Mouse (Mus musculus) embryonic facial prominence, embryonic 12.5 days (tissue): ENCODE results near the gene Tnk2. TPM values are rescaled to one million over a fixed set of nuclear protein-coding genes. Genes with fewer than 3 reads are reported as not detected.
"Not testable (repeated sequence)": the region's sequence is repeated elsewhere in the genome, so short reads cannot be mapped to it uniquely, and the experiment has no call there.

ENCODE experiments used
- ATAC-seq: fragments of 200-750 bp; cut with Nextera tagmentation; 2 replicates; pipeline ENCODE4 v1.8.0; 2017; ENCODE audit not compliant: insufficient number of reproducible peaks, insufficient read depth, low FRiP score, low TSS enrichment
- H3K27ac ChIP-seq: fragments of 300-500 bp; sonication (generic); 2 replicates; pipeline ENCODE4 v1.5.1; 2016; ENCODE audit warnings: mild to moderate bottlenecking
- H3K27me3 ChIP-seq: fragments of 300-500 bp; sonication (generic); 2 replicates; pipeline ENCODE4 v1.6.1; 2016; ENCODE audit warnings: mild to moderate bottlenecking, moderate library complexity
- H3K36me3 ChIP-seq: fragments of 300-500 bp; sonication (generic); 2 replicates; pipeline ENCODE4 v1.6.1; 2016; ENCODE audit warnings: mild to moderate bottlenecking
- H3K4me1 ChIP-seq: fragments of 300-500 bp; sonication (generic); 2 replicates; pipeline ENCODE4 v1.6.1; 2016
- H3K4me2 ChIP-seq: fragments of 300-500 bp; sonication (generic); replicated peaks from 2 replicates; pipeline ENCODE4 v1.6.1; 2016; ENCODE audit warnings: mild to moderate bottlenecking, moderate library complexity
- H3K4me3 ChIP-seq: fragments of 300-500 bp; sonication (generic); 2 replicates; pipeline ENCODE4 v1.5.1; 2016; ENCODE audit warnings: mild to moderate bottlenecking
- H3K9ac ChIP-seq: fragments of 300-500 bp; sonication (generic); 2 replicates; pipeline ENCODE4 v1.6.1; 2016; ENCODE audit warnings: mild to moderate bottlenecking, moderate library complexity
- H3K9me3 ChIP-seq: fragments of 300-500 bp; sonication (generic); 2 replicates; pipeline ENCODE4 v1.6.1; 2016; ENCODE audit warnings: mild to moderate bottlenecking, moderate library complexity
- WGBS: fragments of 180-500 bp; shearing (Covaris S2); methylation state at CpG from one replicate; pipeline ENCODE4 v1.1.7; 2016; 5-methylcytosine and 5-hydroxymethylcytosine counted together
- polyA plus RNA-seq: library from polyadenylated mRNA; unstranded; fragments of >200 nt; fragmentation: Nextera tagmentation; extraction: Ambion mirVana; gene quantifications from 2 replicates; pipeline ENCODE4 v1.2.1, GENCODE M21; 2016

The Tnk2 gene
- polyA plus RNA-seq, 1 experiment from 2014 or later: 13.8 TPM

DNA sequence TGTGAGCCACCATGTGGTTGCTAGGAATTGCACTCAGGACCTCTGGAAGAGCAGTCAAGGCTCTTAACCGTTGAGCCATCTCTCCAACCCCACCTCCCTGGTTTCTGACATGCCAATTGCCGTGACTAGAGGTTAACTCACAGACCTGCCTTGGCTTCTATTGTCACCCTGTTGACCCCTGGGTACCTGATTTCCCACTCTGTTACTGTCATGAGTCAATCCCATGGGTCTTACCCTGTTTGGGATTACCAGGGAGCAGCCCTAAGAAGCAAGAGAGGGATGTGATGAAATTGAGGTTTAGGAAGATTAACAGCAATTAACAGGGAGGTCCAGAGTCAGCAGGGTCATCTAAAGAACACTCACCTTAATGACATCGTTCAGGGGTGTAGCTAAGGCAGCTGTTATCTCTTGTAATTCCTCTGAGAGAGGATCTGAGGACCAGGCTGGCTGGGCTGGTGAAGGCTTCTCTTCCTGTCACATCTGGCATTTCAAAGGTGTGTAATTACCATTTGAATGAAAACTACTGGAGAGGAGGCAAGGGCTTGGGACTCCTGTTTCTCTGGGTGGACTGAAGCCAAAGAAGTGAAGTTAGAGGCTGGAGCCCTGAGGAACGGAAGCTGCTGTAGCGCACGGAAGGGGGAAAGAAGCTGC lies 6.7 kb upstream of the Tnk2 start:
- no peaks in the 10 kb centered on the region for H3K36me3 ChIP-seq
- H3K4me1 ChIP-seq: no peaks in the 10 kb centered on the region
- no peak overlapping the region for H3K9ac ChIP-seq
- no peak overlapping the region for H3K4me3 ChIP-seq
- no peaks in the 10 kb centered on the region for H3K27me3 ChIP-seq
- no peak overlapping the region for H3K4me2 ChIP-seq
- no peaks in the 10 kb centered on the region for H3K9me3 ChIP-seq
- ATAC-seq: no peak
- no peak overlapping the region for H3K27ac ChIP-seq
- 34% methylated on average over 6 of the region's 6 CpGs for WGBS

DNA sequence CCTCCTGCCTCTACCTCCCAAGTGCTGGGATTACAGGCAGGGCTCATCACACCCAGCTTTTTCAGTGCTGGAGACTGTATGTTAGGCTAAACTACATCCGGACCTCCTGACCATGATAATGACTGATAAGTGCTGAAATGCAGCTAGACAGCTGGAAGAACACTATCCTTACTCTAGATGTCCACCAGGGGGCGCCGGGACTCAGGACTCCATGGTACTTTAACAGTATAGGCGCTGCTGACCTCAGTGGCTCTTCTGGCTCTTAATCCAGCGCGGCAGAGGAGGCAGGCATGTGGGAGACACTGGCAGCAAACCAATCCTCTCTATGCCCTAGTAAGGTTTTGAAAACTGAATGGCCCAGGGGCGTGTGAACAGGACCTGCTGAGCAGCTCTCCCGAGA lies 5.2 kb upstream of the Tnk2 start:
- Histone ChIP-seq H3K27me3 (no peaks in the 10 kb centered on the region), H3K9ac (no peak overlapping the region), H3K27ac (no peak overlapping the region), H3K4me3 (no peak overlapping the region), H3K4me2 (no peak overlapping the region), H3K9me3 (no peaks in the 10 kb centered on the region), H3K4me1 (no peaks in the 10 kb centered on the region), H3K36me3 (no peaks in the 10 kb centered on the region)
- 10% methylated on average over 8 of the region's 8 CpGs for WGBS
- ATAC-seq: peak; percentile 56; the same call in 1 of the 2 replicates

DNA sequence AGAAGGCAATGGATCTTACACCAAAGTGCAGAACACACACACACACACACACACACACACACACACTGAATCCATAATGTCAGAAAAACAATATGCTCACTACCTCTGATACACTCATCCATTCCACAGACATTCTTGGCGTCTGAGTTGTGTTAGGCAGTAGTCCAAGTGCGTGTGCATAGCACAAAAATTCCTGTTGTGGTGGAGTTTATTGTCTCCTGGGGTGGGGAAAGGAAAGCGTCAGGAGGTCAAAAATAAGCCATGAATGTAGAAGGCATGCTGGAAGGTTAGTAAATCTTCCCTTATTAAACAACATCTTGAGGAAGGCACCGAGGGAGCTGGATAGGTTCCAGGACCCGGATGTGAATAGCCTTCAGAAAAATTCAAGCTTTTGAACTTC lies 3.6 kb upstream of the Tnk2 start:
- Histone ChIP-seq H3K27me3 (no peaks in the 10 kb centered on the region), H3K4me1 (peaks cover 6% of the 10 kb centered on the region), H3K9ac (no peak overlapping the region), H3K27ac (no peak overlapping the region), H3K36me3 (no peaks in the 10 kb centered on the region), H3K4me2 (no peak overlapping the region), H3K9me3 (no peaks in the 10 kb centered on the region), H3K4me3 (no peak overlapping the region)
- ATAC-seq: no peak
- 71% methylated on average over 5 of the region's 5 CpGs for WGBS

DNA sequence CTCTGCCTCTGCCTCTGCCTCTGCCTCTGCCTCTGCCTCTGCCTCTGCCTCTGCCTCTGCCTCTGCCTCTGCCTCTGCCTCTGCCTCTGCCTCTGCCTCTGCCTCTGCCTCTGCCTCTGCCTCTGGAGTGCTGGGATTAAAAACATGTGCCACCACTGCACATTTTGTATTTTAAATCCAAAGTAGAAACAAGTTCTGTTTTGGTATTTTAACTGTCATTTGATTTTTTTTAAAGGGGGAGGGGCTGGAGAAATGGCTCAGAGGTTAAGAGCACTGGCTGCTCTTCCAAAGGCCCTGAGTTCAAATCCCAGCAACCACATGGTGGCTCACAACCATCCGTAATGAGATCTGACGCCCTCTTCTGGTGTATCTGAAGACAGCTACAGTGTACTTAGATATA lies 3.0 kb upstream of the Tnk2 start:
- peaks cover 12% of the 10 kb centered on the region for H3K4me1 ChIP-seq
- H3K27me3 ChIP-seq, H3K4me2 ChIP-seq, ATAC-seq, H3K4me3 ChIP-seq, H3K36me3 ChIP-seq, H3K27ac ChIP-seq, H3K9me3 ChIP-seq, H3K9ac ChIP-seq: not testable (repeated sequence)
- WGBS: 74% methylated on average over 2 of the region's 2 CpGs

DNA sequence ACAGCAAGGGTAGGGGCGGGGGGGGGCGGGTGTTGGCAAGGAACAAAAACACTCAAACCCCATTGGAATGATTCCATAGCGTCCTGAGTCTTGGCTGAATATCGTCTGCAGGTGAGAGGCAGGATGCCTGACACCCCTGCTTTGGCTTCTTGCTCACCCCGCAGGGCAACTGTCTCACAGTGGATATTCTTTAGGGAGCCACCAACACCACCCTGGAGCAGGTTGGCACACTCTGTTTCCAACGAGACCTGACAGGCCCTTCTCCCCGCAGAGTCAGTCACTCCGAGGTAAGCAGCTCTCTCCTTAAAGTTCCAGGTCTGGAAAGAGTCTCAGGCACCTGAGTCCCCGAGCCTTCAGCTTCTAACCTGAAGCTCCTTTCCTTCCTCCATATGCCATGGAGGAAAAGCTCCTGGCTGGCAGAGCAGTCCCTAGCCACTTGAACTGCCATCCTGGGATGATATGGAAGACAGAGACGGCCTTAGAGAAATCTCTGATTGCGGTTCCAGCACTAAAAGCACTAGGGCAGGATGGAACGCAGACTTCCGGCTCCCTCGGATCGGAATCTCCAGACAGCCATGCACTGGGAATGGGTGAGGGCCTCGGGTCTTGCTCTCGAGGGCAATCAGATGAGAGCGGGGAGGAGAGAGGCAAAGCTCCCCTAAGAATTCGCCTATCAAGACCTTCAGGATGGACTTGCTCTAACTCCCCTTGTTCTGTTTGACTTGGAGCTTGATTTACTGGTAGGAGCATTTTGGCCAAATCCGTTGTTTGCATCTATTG lies 2.0 kb upstream of the Tnk2 start:
- peaks cover 20% of the 10 kb centered on the region for H3K4me1 ChIP-seq
- no peak overlapping the region for H3K27ac ChIP-seq
- WGBS: 69% methylated on average over 18 of the region's 20 CpGs
- H3K9me3 ChIP-seq: no peaks in the 10 kb centered on the region
- no peak overlapping the region for H3K9ac ChIP-seq
- ATAC-seq: no peak
- no peak overlapping the region for H3K4me2 ChIP-seq
- no peaks in the 10 kb centered on the region for H3K36me3 ChIP-seq
- H3K27me3 ChIP-seq: no peaks in the 10 kb centered on the region
- H3K4me3 ChIP-seq: no peak overlapping the region

DNA sequence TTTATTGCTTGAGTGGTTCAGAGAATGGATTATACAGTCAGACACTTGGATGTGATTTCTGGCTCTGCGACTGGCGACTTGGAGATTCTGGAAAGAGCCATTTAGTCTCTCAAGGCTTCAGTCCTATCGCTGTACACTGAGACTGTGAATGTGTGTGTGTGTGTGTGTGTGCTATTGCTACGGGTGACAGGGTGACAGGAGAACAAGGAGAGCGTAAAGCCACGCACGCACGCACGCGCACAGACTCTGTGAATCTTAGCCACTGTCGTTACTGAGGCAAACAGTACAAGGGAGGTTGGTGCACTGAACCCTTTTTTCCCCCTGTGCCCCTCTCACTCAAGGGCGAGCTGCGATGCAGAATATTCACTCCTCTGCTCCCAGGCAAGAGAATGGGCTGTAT lies 1.4 kb upstream of the Tnk2 start:
- H3K4me3 ChIP-seq: no peak overlapping the region
- no peak overlapping the region for H3K27ac ChIP-seq
- no peak for ATAC-seq
- H3K4me1 ChIP-seq: peaks cover 20% of the 10 kb centered on the region
- H3K4me2 ChIP-seq: no peak overlapping the region
- H3K27me3 ChIP-seq: no peaks in the 10 kb centered on the region
- 78% methylated on average over 13 of the region's 13 CpGs for WGBS
- H3K9me3 ChIP-seq: no peaks in the 10 kb centered on the region
- no peaks in the 10 kb centered on the region for H3K36me3 ChIP-seq
- no peak overlapping the region for H3K9ac ChIP-seq

DNA sequence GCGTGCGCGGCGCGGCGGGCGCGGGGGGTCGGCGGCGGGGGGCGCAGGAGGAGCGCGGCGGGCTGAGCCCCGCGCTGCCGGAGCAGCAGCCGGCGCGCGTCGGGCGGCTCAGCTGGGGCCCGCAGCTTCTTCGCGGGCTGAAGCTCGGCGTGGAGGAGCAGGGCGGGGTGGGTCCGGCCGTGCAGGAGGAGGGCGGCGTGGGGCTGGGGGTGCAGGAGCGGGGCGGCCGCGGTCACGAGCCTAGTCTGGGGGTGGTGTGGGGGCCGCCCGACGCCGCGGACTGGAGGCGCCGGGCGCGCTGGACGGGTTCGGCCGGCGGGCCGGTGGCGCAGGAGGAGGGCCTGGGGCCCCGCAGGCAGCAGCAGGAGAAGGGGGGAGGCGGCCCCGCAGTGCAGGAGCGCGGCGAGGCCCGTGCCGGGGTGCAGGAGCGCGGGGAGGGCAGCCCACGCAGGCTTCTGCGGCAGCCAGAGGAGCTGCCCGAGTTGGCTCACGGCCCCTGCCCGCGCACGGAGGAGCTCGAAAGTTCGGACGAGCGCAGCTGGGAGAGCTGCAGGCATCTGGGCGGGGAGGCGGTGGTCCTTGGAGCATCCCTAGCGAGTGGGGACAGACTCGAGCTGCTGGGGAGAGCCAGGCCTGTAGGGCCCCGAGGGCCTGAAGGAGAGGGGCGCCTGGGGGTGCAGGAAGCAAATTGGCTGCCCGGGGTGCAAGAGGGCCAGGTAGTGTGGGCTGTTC lies 561 bp downstream of the Tnk2 start:
- ATAC-seq: peak; percentile 67; the same call in 1 of the 2 replicates
- peak overlapping the region; percentile 84 for H3K4me2 ChIP-seq
- peaks cover 20% of the 10 kb centered on the region for H3K4me1 ChIP-seq
- H3K27me3 ChIP-seq: no peaks in the 10 kb centered on the region
- no peaks in the 10 kb centered on the region for H3K9me3 ChIP-seq
- no peaks in the 10 kb centered on the region for H3K36me3 ChIP-seq
- peak overlapping the region; percentile 89 for H3K9ac ChIP-seq
- peak overlapping the region; percentile 84 for H3K4me3 ChIP-seq
- peak overlapping the region; percentile 79 for H3K27ac ChIP-seq
- WGBS: under 1% methylated on average over 38 of the region's 82 CpGs

DNA sequence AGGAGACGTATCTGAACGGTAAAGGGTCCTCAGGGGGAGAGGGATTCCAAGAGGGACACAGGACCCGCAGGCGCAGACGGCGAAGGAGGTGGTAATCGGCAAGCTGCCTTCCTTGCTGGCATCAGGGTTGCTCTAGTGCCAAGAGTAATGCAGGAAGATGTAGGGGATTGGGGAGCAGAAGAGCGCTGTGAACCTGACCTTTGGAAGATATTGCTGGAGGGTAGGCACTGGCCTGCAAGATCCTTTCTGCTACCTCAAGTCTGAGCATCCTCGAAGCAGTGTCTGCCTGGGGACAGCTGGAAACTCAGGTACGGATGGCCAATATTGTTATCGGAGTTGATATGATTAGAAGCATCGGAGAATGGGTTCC lies 1.1 kb downstream of the Tnk2 start:
- peak overlapping the region; percentile 89 for H3K9ac ChIP-seq
- no peaks in the 10 kb centered on the region for H3K9me3 ChIP-seq
- no peaks in the 10 kb centered on the region for H3K27me3 ChIP-seq
- peak overlapping the region; percentile 79 for H3K27ac ChIP-seq
- peaks cover 20% of the 10 kb centered on the region for H3K4me1 ChIP-seq
- no peaks in the 10 kb centered on the region for H3K36me3 ChIP-seq
- WGBS: 14% methylated on average over 12 of the region's 12 CpGs
- H3K4me2 ChIP-seq: peak overlapping the region; percentile 84
- peak overlapping the region; percentile 84 for H3K4me3 ChIP-seq
- no peak; the same call in 1 of the 2 replicates for ATAC-seq

DNA sequence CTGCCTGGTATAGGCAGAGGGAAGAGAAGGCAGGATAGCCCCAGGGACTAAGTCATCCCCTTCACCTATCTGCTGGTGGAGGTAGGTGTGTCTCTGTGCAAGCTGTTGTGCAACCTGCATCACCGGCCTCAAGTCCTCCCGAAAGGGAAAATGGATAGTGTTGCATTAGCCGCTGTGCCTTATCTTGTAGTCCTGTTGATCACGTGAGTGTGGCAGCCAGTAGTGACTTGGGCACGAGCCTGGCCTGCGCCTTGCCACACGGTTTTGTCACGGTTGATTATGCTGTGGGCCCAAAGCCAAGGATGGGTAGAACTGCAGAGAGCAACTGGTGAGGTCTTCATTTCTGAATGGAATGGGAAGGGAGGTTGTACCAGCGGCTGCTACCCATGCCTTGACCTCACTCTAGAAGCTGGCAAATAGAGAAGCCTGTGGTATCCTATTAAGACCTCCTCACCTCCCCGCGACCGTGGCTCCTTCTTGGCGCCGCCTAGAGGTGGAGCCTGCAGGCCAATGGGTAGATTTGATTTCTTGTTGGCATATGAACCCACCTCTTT lies 1.8 kb downstream of the Tnk2 start:
- no peaks in the 10 kb centered on the region for H3K36me3 ChIP-seq
- no peak overlapping the region for H3K27ac ChIP-seq
- H3K4me1 ChIP-seq: peaks cover 20% of the 10 kb centered on the region
- no peak overlapping the region for H3K9ac ChIP-seq
- H3K9me3 ChIP-seq: no peaks in the 10 kb centered on the region
- no peaks in the 10 kb centered on the region for H3K27me3 ChIP-seq
- 0 out of 2 replicates have a peak, but pooled peaks have one; percentile 6 for ATAC-seq
- H3K4me2 ChIP-seq: peak overlapping the region; percentile 84
- WGBS: 21% methylated on average over 14 of the region's 14 CpGs
- peak overlapping the region; percentile 84 for H3K4me3 ChIP-seq

DNA sequence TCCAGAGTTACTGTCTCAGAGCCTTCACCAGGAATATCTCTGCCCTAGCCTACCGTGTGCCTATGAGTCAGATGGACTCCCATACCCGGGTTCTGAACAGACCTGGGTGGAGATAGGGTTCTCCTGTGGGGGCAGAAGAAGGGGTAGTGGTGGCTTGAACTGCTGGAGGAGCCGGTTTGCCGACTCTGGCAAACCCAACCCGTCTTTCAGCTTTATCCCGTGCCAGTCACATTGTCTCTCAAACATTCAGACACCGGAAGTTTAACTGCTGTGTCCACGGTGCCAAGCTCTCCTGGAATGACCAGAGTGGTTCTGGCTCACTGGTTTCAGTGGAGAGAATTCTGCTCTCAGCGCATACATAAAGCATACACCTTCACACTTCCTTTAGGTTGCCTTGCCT lies 2.3 kb downstream of the Tnk2 start:
- H3K36me3 ChIP-seq: no peaks in the 10 kb centered on the region
- peaks cover 20% of the 10 kb centered on the region for H3K4me1 ChIP-seq
- peak overlapping the region; percentile 84 for H3K4me2 ChIP-seq
- H3K27ac ChIP-seq: no peak overlapping the region
- H3K4me3 ChIP-seq: peak overlapping the region; percentile 84; the same call in 1 of the 2 replicates
- H3K27me3 ChIP-seq: no peaks in the 10 kb centered on the region
- 86% methylated on average over 9 of the region's 9 CpGs for WGBS
- no peak for ATAC-seq
- H3K9me3 ChIP-seq: no peaks in the 10 kb centered on the region
- H3K9ac ChIP-seq: no peak overlapping the region

DNA sequence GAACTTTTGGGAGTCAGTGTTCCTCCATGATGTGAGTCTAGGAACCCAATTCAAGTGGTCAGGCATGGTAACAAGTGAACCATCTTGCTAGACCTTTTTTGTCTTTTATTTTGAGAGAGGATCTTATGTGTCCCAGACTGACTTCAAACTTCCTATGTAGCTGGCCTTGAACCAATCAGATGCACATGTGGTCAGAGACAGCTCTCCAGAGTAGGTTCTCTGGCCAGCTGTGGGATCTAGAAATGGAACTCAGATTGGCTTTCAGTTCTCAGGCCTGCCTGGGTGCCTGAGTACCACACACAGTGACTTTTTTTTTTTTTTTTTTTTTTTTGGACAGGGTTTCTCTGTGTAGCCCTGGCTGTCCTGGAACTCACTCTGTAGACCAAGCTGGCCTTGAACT lies 4.0 kb downstream of the Tnk2 start:
- no peak overlapping the region for H3K4me2 ChIP-seq
- H3K27me3 ChIP-seq: no peaks in the 10 kb centered on the region
- H3K27ac ChIP-seq: no peak overlapping the region
- H3K9ac ChIP-seq: no peak overlapping the region
- ATAC-seq: no peak
- H3K4me3 ChIP-seq: no peak overlapping the region
- no peaks in the 10 kb centered on the region for H3K9me3 ChIP-seq
- H3K4me1 ChIP-seq: peaks cover 20% of the 10 kb centered on the region
- H3K36me3 ChIP-seq: no peaks in the 10 kb centered on the region
